Mouse (Mus musculus) macrophage (primary cell): ENCODE results near the gene Pigq. TPM values are rescaled to one million over a fixed set of nuclear protein-coding genes. Genes with fewer than 3 reads are reported as not detected.

ENCODE experiments used
- H3K27ac ChIP-seq: fragments of 350-480 bp; formaldehyde crosslinking; 2 replicates; pipeline ENCODE4 v1.9.0; 2021
- H3K36me3 ChIP-seq: fragments of 350-480 bp; formaldehyde crosslinking; 2 replicates; pipeline ENCODE4 v1.9.0; 2021; ENCODE audit errors: inconsistent target
- H3K4me3 ChIP-seq: fragments of 350-480 bp; formaldehyde crosslinking; 2 replicates; pipeline ENCODE4 v1.9.0; 2021; ENCODE audit errors: inconsistent target
- H3K79me2 ChIP-seq: fragments of 350-480 bp; formaldehyde crosslinking; 2 replicates; pipeline ENCODE4 v1.9.0; 2021; ENCODE audit errors: inconsistent target
- WGBS: methylation state at CpG from one replicate; pipeline ENCODE4 v1.1.7; 2026; ENCODE audit warnings: inconsistent platforms; ENCODE audit not compliant: missing documents; 5-methylcytosine and 5-hydroxymethylcytosine counted together
- polyA plus RNA-seq: library from polyadenylated mRNA; stranded (reverse); fragments of 250-400 nt; gene quantifications from 3 replicates; pipeline ENCODE4 v1.2.4, GENCODE M21; 2018; ENCODE audit warnings: inconsistent platforms

The Pigq gene
- polyA plus RNA-seq, 1 experiment from 2014 or later, result 43.2 TPM

- Histone ChIP-seq H3K4me3 (no peak overlapping the region), H3K27ac (no peak overlapping the region), H3K79me2 (peaks cover 94% of the 10 kb centered on the region), H3K36me3 (peaks cover 24% of the 10 kb centered on the region; the same call in 1 of the 2 replicates)
- WGBS, result 36% methylated on average over 2 of the region's 2 CpGs
These were observed 50.6 kb downstream of the Pigq start for GRCm38 (mm10) chr17:25893975-25894617.

GRCm38 (mm10) chr17:25888837-25889236 lies 55.9 kb downstream of the Pigq start:
- H3K79me2 ChIP-seq, result peaks cover 42% of the 10 kb centered on the region
- peaks cover 62% of the 10 kb centered on the region for H3K36me3 ChIP-seq
- no peak overlapping the region for H3K27ac ChIP-seq
- 88% methylated on average over 2 of the region's 3 CpGs for WGBS
- H3K4me3 ChIP-seq, result no peak overlapping the region

- H3K79me2 ChIP-seq, result peaks cover 28% of the 10 kb centered on the region
- no peak overlapping the region for H3K27ac ChIP-seq
- 95% methylated on average over 10 of the region's 10 CpGs for WGBS
- H3K36me3 ChIP-seq, result peaks cover 75% of the 10 kb centered on the region
- H3K4me3 ChIP-seq, result no peak overlapping the region
These were observed 57.3 kb downstream of the Pigq start for GRCm38 (mm10) chr17:25887467-25887866.

- Histone ChIP-seq H3K36me3 (peaks cover 82% of the 10 kb centered on the region), H3K79me2 (peaks cover 21% of the 10 kb centered on the region), H3K27ac (no peak overlapping the region), H3K4me3 (no peak overlapping the region)
These were observed 57.9 kb downstream of the Pigq start for GRCm38 (mm10) chr17:25886806-25887205.

- Histone ChIP-seq H3K4me3 (no peak overlapping the region), H3K36me3 (peaks cover 74% of the 10 kb centered on the region), H3K27ac (no peak overlapping the region), H3K79me2 (peaks cover 10% of the 10 kb centered on the region; the same call in 1 of the 2 replicates)
- WGBS, result 64% methylated on average over 4 of the region's 4 CpGs
These were observed 59.1 kb downstream of the Pigq start for GRCm38 (mm10) chr17:25885636-25886035.

- 94% methylated on average over 3 of the region's 3 CpGs for WGBS
- H3K36me3 ChIP-seq, result peaks cover 56% of the 10 kb centered on the region
- H3K79me2 ChIP-seq, result no peaks in the 10 kb centered on the region; the same call in 1 of the 2 replicates
These were observed 60.9 kb downstream of the Pigq start for GRCm38 (mm10) chr17:25883824-25884223.

GRCm38 (mm10) chr17:25883268-25883667 lies 61.5 kb downstream of the Pigq start:
- Histone ChIP-seq H3K27ac (no peak overlapping the region), H3K79me2 (no peaks in the 10 kb centered on the region; the same call in 1 of the 2 replicates), H3K4me3 (no peak overlapping the region), H3K36me3 (peaks cover 50% of the 10 kb centered on the region)
- 96% methylated on average over 8 of the region's 8 CpGs for WGBS

More at GRCm38 (mm10) chr17:25883824-25884223, 60.9 kb downstream of the Pigq start:
- H3K4me3 ChIP-seq, result no peak overlapping the region
- H3K27ac ChIP-seq, result no peak overlapping the region

GRCm38 (mm10) chr17:25882306-25882705 lies 62.4 kb downstream of the Pigq start:
- 83% methylated on average over 5 of the region's 5 CpGs for WGBS
- Histone ChIP-seq H3K36me3 (peaks cover 41% of the 10 kb centered on the region), H3K79me2 (no peaks in the 10 kb centered on the region; the same call in 1 of the 2 replicates), H3K27ac (no peak overlapping the region), H3K4me3 (no peak overlapping the region)

GRCm38 (mm10) chr17:25881691-25882090 lies 63.0 kb downstream of the Pigq start:
- Histone ChIP-seq H3K36me3 (peaks cover 40% of the 10 kb centered on the region), H3K4me3 (no peak overlapping the region), H3K79me2 (no peaks in the 10 kb centered on the region), H3K27ac (no peak overlapping the region)
- 98% methylated on average over 4 of the region's 4 CpGs for WGBS

GRCm38 (mm10) chr17:25880913-25881641 lies 63.7 kb downstream of the Pigq start:
- no peak overlapping the region for H3K4me3 ChIP-seq
- peaks cover 40% of the 10 kb centered on the region for H3K36me3 ChIP-seq
- 74% methylated on average over 5 of the region's 5 CpGs for WGBS
- H3K79me2 ChIP-seq, result no peaks in the 10 kb centered on the region
- no peak overlapping the region for H3K27ac ChIP-seq

GRCm38 (mm10) chr17:25880196-25880910 lies 64.4 kb downstream of the Pigq start, which contains the start of gene Wfikkn1:
Gene Wfikkn1, minus strand, starts transcription at chr17:25880858.
- no peak within 1 kb of the TSS for H3K27ac ChIP-seq
- peaks cover 35% of the 10 kb centered on the region for H3K36me3 ChIP-seq
- H3K79me2 ChIP-seq, result no peaks in the 10 kb centered on the region
- WGBS, result 75% methylated on average over 5 of the region's 5 CpGs
- H3K4me3 ChIP-seq, result no peak within 1 kb of the TSS

GRCm38 (mm10) chr17:25879750-25880149 lies 65.0 kb downstream of the Pigq start:
- 97% methylated on average over 5 of the region's 8 CpGs for WGBS
- no peak overlapping the region for H3K4me3 ChIP-seq
- no peaks in the 10 kb centered on the region for H3K79me2 ChIP-seq
- peaks cover 30% of the 10 kb centered on the region for H3K36me3 ChIP-seq
- H3K27ac ChIP-seq, result no peak overlapping the region

- WGBS, result 95% methylated on average over 4 of the region's 4 CpGs
- no peak overlapping the region for H3K27ac ChIP-seq
- peaks cover 25% of the 10 kb centered on the region for H3K36me3 ChIP-seq
- H3K4me3 ChIP-seq, result no peak overlapping the region
- no peaks in the 10 kb centered on the region for H3K79me2 ChIP-seq
These were observed 65.5 kb downstream of the Pigq start for GRCm38 (mm10) chr17:25879261-25879660.

- Histone ChIP-seq H3K27ac (no peak overlapping the region), H3K36me3 (peaks cover 20% of the 10 kb centered on the region), H3K79me2 (no peaks in the 10 kb centered on the region), H3K4me3 (no peak overlapping the region)
- 93% methylated on average over 19 of the region's 19 CpGs for WGBS
These were observed 66.0 kb downstream of the Pigq start for GRCm38 (mm10) chr17:25878611-25879180.
